Mouse (Mus musculus) olfactory bulb, adult 2 months (tissue): ENCODE data around the gene Fbxo24.

Experiments used
- CTCF ChIP-seq: fragments of 200-500 bp; IDR thresholded peaks from 2 replicates; pipeline ENCODE4 v1.5.1; 2012; ENCODE audit warnings: low read depth, mild to moderate bottlenecking, low read length, moderate library complexity; ENCODE audit not compliant: insufficient read depth
- POLR2A ChIP-seq: fragments of 200-500 bp; IDR thresholded peaks from 2 replicates; pipeline ENCODE4 v1.6.1; 2012; ENCODE audit warnings: mild to moderate bottlenecking, low read depth, low read length, moderate library complexity; ENCODE audit not compliant: insufficient read depth

DNA sequence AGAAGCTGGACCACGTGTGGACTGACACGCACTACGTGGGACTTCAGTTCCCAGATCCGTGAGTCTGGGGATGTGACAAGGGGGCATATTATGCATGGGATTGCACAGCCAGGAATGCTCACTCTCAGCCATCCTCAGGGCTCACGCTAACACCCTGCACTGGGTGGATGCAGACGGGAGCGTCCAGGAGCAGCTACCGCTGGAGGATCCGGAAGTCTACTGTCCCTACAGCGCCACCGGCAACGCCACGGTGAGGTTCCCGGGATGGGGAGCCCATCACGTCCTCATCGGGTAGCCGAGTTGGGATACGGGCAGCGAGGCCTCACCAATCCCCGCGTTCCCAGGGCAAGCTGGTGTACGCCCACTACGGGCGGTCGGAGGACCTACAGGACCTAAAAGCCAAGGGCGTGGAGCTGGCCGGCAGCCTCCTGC lies 54.3 kb downstream of the Fbxo24 start:
- TF ChIP-seq CTCF (no peak), POLR2A (no peak)
